Mouse (Mus musculus) spleen, adult 2 months (tissue): ENCODE measurements at regions not wholly inside any gene's neighbourhood (a gene's known extent, or its start where the extent isn't known, plus 50 kb on each side); places are given as distances from the start of the nearest gene placed in this dataset.

Source experiments
- CTCF ChIP-seq: fragments of 200-500 bp; IDR thresholded peaks from 2 replicates; pipeline ENCODE4 v1.5.1; 2011; ENCODE audit warnings: mild to moderate bottlenecking, inconsistent platforms; ENCODE audit not compliant: insufficient read depth, insufficient read length, insufficient replicate concordance; ENCODE audit errors: extremely low read depth
- POLR2A ChIP-seq: fragments of 200-500 bp; IDR thresholded peaks from 2 replicates; pipeline ENCODE4 v1.6.1; 2011; ENCODE audit warnings: low read depth, low read length, inconsistent platforms

DNA sequence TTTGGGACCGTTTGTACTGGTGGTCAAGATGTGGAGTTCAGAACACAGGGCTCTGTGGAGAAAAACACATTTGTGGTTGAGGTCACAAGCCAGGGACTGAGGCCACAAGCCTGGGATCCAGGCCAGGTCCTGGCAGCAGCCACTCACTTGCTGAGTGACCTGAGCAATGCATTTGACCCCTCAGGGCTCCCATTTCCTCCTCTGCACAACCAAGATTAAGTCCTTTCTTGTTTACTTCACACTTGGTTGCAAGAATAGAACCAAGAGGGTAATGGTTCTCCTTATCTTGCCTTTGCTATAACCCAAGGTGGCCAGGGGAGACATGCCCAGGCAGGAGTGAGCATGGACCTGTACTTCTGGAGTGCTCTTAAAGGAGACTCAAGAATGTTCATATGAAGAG, 53.4 kb downstream of the Calml3 start:
- TF ChIP-seq CTCF (no peak), POLR2A (no peak)
